Mouse (Mus musculus): ENCODE results near the gene Slc25a42. TPM values are rescaled to one million over a fixed set of nuclear protein-coding genes. Genes with fewer than 3 reads are reported as not detected.

The Slc25a42 gene
- total RNA-seq (2014; fragmentation: Nextera tagmentation), result 31.8 and 36.6 TPM in 2 replicates
- total RNA-seq (2017), result 3.2 and 5.5 TPM in 2 replicates

GRCm38 (mm10) chr8:70212112-70213055 lies at the start of gene Slc25a42:
Slc25a42 (minus strand) TSS chr8:70212305.
- ATAC-seq (replicated peaks; ENCODE audit: low FRiP score, low TSS enrichment, poor library complexity, severe bottlenecking), result peak; percentile 94

- peak; percentile 84 for ATAC-seq (replicated peaks; ENCODE audit: low FRiP score, low TSS enrichment, poor library complexity, severe bottlenecking)
Observed at GRCm38 (mm10) chr8:70259043-70259442, 46.9 kb upstream of the Slc25a42 start.

GRCm38 (mm10) chr8:70258600-70258999 lies 46.5 kb upstream of the Slc25a42 start:
- ATAC-seq (replicated peaks; ENCODE audit: low FRiP score, low TSS enrichment, poor library complexity, severe bottlenecking), result peak; percentile 70

- no peak for ATAC-seq (replicated peaks; ENCODE audit: low FRiP score, low TSS enrichment, poor library complexity, severe bottlenecking)
Observed at GRCm38 (mm10) chr8:70257456-70257855, 45.4 kb upstream of the Slc25a42 start.

GRCm38 (mm10) chr8:70254628-70255027 lies 42.5 kb upstream of the Slc25a42 start:
- ATAC-seq (replicated peaks; ENCODE audit: low FRiP score, low TSS enrichment, poor library complexity, severe bottlenecking), result no peak

GRCm38 (mm10) chr8:70247841-70248240 lies 35.7 kb upstream of the Slc25a42 start:
- ATAC-seq (replicated peaks; ENCODE audit: low FRiP score, low TSS enrichment, poor library complexity, severe bottlenecking), result no peak

GRCm38 (mm10) chr8:70246622-70247021 lies 34.5 kb upstream of the Slc25a42 start:
- ATAC-seq (replicated peaks; ENCODE audit: low FRiP score, low TSS enrichment, poor library complexity, severe bottlenecking), result no peak

GRCm38 (mm10) chr8:70240642-70241041 lies 28.5 kb upstream of the Slc25a42 start:
- no peak for ATAC-seq (replicated peaks; ENCODE audit: low FRiP score, low TSS enrichment, poor library complexity, severe bottlenecking)

- peak; percentile 47 for ATAC-seq (replicated peaks; ENCODE audit: low FRiP score, low TSS enrichment, poor library complexity, severe bottlenecking)
Observed at GRCm38 (mm10) chr8:70237842-70238241, 25.7 kb upstream of the Slc25a42 start.

- ATAC-seq (replicated peaks; ENCODE audit: low FRiP score, low TSS enrichment, poor library complexity, severe bottlenecking), result no peak
Observed at GRCm38 (mm10) chr8:70234781-70235128, 22.6 kb upstream of the Slc25a42 start.

- peak; percentile 82 for ATAC-seq (replicated peaks; ENCODE audit: low FRiP score, low TSS enrichment, poor library complexity, severe bottlenecking)
Observed at GRCm38 (mm10) chr8:70234080-70234780, 22.1 kb upstream of the Slc25a42 start, which contains the start of the genes Sugp2 and Armc6. Sugp2 (plus strand) TSS chr8:70234226. Armc6 (minus strand) TSS chr8:70234466.

- no peak for ATAC-seq (replicated peaks; ENCODE audit: low FRiP score, low TSS enrichment, poor library complexity, severe bottlenecking)
Observed at GRCm38 (mm10) chr8:70233606-70234005, 21.5 kb upstream of the Slc25a42 start.

GRCm38 (mm10) chr8:70230837-70231236 lies 18.7 kb upstream of the Slc25a42 start:
- no peak for ATAC-seq (replicated peaks; ENCODE audit: low FRiP score, low TSS enrichment, poor library complexity, severe bottlenecking)

- ATAC-seq (replicated peaks; ENCODE audit: low FRiP score, low TSS enrichment, poor library complexity, severe bottlenecking), result no peak
Observed at GRCm38 (mm10) chr8:70227997-70228396, 15.9 kb upstream of the Slc25a42 start.

GRCm38 (mm10) chr8:70223341-70223740 lies 11.2 kb upstream of the Slc25a42 start:
- ATAC-seq (replicated peaks; ENCODE audit: low FRiP score, low TSS enrichment, poor library complexity, severe bottlenecking), result no peak

- ATAC-seq (replicated peaks; ENCODE audit: low FRiP score, low TSS enrichment, poor library complexity, severe bottlenecking), result no peak
Observed at GRCm38 (mm10) chr8:70222041-70222440, 9.9 kb upstream of the Slc25a42 start.

- no peak for ATAC-seq (replicated peaks; ENCODE audit: low FRiP score, low TSS enrichment, poor library complexity, severe bottlenecking)
Observed at GRCm38 (mm10) chr8:70220911-70221310, 8.8 kb upstream of the Slc25a42 start.

- no peak for ATAC-seq (replicated peaks; ENCODE audit: low FRiP score, low TSS enrichment, poor library complexity, severe bottlenecking)
Observed at GRCm38 (mm10) chr8:70220236-70220840, 8.2 kb upstream of the Slc25a42 start.

GRCm38 (mm10) chr8:70219107-70219684 lies 7.1 kb upstream of the Slc25a42 start:
- no peak for ATAC-seq (replicated peaks; ENCODE audit: low FRiP score, low TSS enrichment, poor library complexity, severe bottlenecking)

- ATAC-seq (replicated peaks; ENCODE audit: low FRiP score, low TSS enrichment, poor library complexity, severe bottlenecking), result no peak
Observed at GRCm38 (mm10) chr8:70217441-70217840, 5.3 kb upstream of the Slc25a42 start.
